21 mouse cellular contexts compared by ENCODE assay signal in the genomic region with DNA sequence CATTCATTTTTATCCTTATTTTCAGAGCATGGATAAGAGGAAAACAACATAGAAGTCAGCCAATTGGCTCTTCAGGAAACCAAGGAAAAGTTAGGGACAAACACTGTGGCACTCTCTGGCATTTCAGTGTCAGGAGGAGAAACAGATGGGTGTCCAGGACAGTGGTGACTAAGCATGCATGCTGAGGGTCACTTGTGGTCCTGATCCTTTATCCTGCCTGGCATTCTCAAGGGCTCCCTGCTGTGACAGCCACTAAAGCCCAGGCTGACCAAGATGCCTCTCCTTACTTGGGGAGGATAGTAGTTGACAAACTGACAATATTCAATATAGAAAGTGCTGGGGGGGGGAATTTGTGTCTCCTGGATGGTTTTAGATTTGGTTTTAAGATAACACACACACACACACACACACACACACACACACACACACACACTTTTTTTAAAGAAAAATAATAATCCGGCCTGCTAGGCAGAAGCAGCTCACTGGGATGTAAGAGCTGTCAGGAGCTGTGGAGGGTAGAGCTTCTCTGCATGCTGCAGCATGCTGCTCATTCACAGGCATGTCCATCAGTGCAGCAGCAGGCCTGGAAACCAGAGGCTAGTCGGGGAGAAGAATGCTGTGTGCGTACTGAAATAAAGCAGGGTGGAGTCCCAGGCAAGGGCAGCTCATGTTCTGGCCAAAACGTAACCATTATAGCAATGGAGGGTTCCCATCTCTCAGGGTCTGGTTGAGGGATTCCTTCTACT.
DNase-seq lines count a peak whose midpoint lies in the region; ATAC-seq lines count a peak whose summit lies in the region.
"Had no signal": no experiment of that assay in that cellular context is flagged by ENCODE, and none has a peak within 500 bp of the region (broad histone marks: within the 10 kb centered on the region; RNA-seq: fewer than 3 reads in every experiment).

No protein-coding gene starts in this region.

- H3K27ac ChIP-seq in midbrain, embryonic 10.5 days (replicated peaks), result peak overlapping the region; percentile 46
- no peak overlapping the region for H3K27ac ChIP-seq in midbrain, embryonic 11.5 days (ENCODE audit: low read depth, low read length)
- H3K27ac ChIP-seq in embryonic facial prominence, embryonic 12.5 days, result 0 out of 2 replicates have a peak overlapping the region, but pooled peaks have one; percentile 36
- H3K27ac ChIP-seq in stomach, embryonic 15.5 days, result 0 out of 2 replicates have a peak overlapping the region, but pooled peaks have one; percentile 10
- H3K27ac ChIP-seq: forebrain, embryonic 15.5 days; limb, embryonic 15.5 days; liver, embryonic 15.5 days; macrophage; midbrain, embryonic 12.5 days had no signal

- 41% methylated on average over 4 of the region's 4 CpGs for WGBS in midbrain, embryonic 10.5 days
- 41% methylated on average over 4 of the region's 4 CpGs for WGBS in midbrain, embryonic 11.5 days
- WGBS in embryonic facial prominence, embryonic 12.5 days, result 51% methylated on average over 4 of the region's 4 CpGs
- WGBS in stomach, embryonic 15.5 days, result 53% methylated on average over 4 of the region's 4 CpGs

- peaks cover 25% of the 10 kb centered on the region for H3K4me1 ChIP-seq in midbrain, embryonic 10.5 days
- H3K4me1 ChIP-seq in midbrain, embryonic 11.5 days (ENCODE audit: control insufficient read depth, insufficient read depth, low read length), result peaks cover 3% of the 10 kb centered on the region; the same call in 1 of the 2 replicates
- peaks cover 9% of the 10 kb centered on the region; the same call in 1 of the 2 replicates for H3K4me1 ChIP-seq in embryonic facial prominence, embryonic 12.5 days
- H3K4me1 ChIP-seq in stomach, embryonic 15.5 days, result 0 out of 2 replicates have a peak, but pooled peaks cover 3% of the 10 kb centered on the region
- H3K4me1 ChIP-seq: limb, embryonic 15.5 days; liver, embryonic 15.5 days had no signal

- ATAC-seq in midbrain, embryonic 11.5 days (ENCODE audit: low FRiP score), result no peak
- ATAC-seq in embryonic facial prominence, embryonic 12.5 days (ENCODE audit: insufficient number of reproducible peaks, insufficient read depth, low FRiP score, low TSS enrichment), result peak; percentile 69; the same call in 1 of the 2 replicates
- no peak for ATAC-seq in stomach, embryonic 15.5 days (ENCODE audit: insufficient read depth, low FRiP score, low read depth)
- no peak for ATAC-seq in monocyte, adult 5-6 weeks (replicated peaks; ENCODE audit: insufficient number of reproducible peaks, low FRiP score, low TSS enrichment, poor library complexity, severe bottlenecking)
- ATAC-seq: forebrain, embryonic 15.5 days had no signal

- no peaks in the 10 kb centered on the region for H3K9me3 ChIP-seq in midbrain, embryonic 10.5 days (replicated peaks)
- H3K9me3 ChIP-seq in midbrain, embryonic 11.5 days (ENCODE audit: control insufficient read depth, low read length), result no peaks in the 10 kb centered on the region
- no peaks in the 10 kb centered on the region for H3K9me3 ChIP-seq in embryonic facial prominence, embryonic 12.5 days
- H3K9me3 ChIP-seq in stomach, embryonic 15.5 days, result no peaks in the 10 kb centered on the region
- H3K9me3 ChIP-seq: forebrain, embryonic 15.5 days; limb, embryonic 15.5 days; liver, embryonic 15.5 days; midbrain, embryonic 12.5 days had no signal

- H3K36me3 ChIP-seq in midbrain, embryonic 10.5 days, result no peaks in the 10 kb centered on the region
- no peaks in the 10 kb centered on the region for H3K36me3 ChIP-seq in midbrain, embryonic 11.5 days (ENCODE audit: control insufficient read depth, insufficient read depth, low read length)
- H3K36me3 ChIP-seq in embryonic facial prominence, embryonic 12.5 days, result no peaks in the 10 kb centered on the region
- H3K36me3 ChIP-seq in stomach, embryonic 15.5 days, result no peaks in the 10 kb centered on the region
- H3K36me3 ChIP-seq: forebrain, embryonic 15.5 days; limb, embryonic 15.5 days; liver, embryonic 15.5 days; midbrain, embryonic 12.5 days had no signal

- H3K4me3 ChIP-seq in midbrain, embryonic 10.5 days, result no peak overlapping the region
- no peak overlapping the region for H3K4me3 ChIP-seq in midbrain, embryonic 11.5 days (ENCODE audit: low read depth, low read length)
- no peak overlapping the region for H3K4me3 ChIP-seq in embryonic facial prominence, embryonic 12.5 days
- no peak overlapping the region for H3K4me3 ChIP-seq in stomach, embryonic 15.5 days (replicated peaks)
- H3K4me3 ChIP-seq: forebrain, embryonic 15.5 days; limb, embryonic 15.5 days; liver, embryonic 15.5 days; midbrain, embryonic 12.5 days had no signal

- no peak overlapping the region for H3K4me2 ChIP-seq in midbrain, embryonic 11.5 days
- no peak overlapping the region for H3K4me2 ChIP-seq in embryonic facial prominence, embryonic 12.5 days (replicated peaks)
- H3K4me2 ChIP-seq in stomach, embryonic 15.5 days, result no peak overlapping the region
- H3K4me2 ChIP-seq: forebrain, embryonic 15.5 days; heart, embryonic 11.5 days; limb, embryonic 15.5 days; liver, embryonic 15.5 days; midbrain, embryonic 12.5 days had no signal

- peak; percentile 40 for DNase-seq in embryo, embryonic 10 days (ENCODE audit: low spot score)
- DNase-seq in embryo, embryonic 9.5 days (ENCODE audit: extremely low spot score), result no peak
- no peak for DNase-seq in midbrain, embryonic 10.5 days (ENCODE audit: low spot score)
- DNase-seq in midbrain, embryonic 11.5 days (ENCODE audit: low spot score, missing footprints), result no peak
- DNase-seq: cerebellum, adult 9-11 months; heart, postnatal 10 days; kidney, adult 8-10 months; kidney, postnatal 14 days; right cerebral cortex, adult 18-20 months; thymus, adult 18-20 months; thymus, postnatal 4 days had no signal

- H3K9ac ChIP-seq in midbrain, embryonic 11.5 days (ENCODE audit: low read length), result no peak overlapping the region
- H3K9ac ChIP-seq in embryonic facial prominence, embryonic 12.5 days, result no peak overlapping the region
- no peak overlapping the region for H3K9ac ChIP-seq in stomach, embryonic 15.5 days
- H3K9ac ChIP-seq: forebrain, embryonic 15.5 days; limb, embryonic 15.5 days; liver, embryonic 15.5 days; midbrain, embryonic 12.5 days had no signal

- no peaks in the 10 kb centered on the region for H3K27me3 ChIP-seq in midbrain, embryonic 10.5 days (ENCODE audit: low read depth, poor library complexity, severe bottlenecking)
- no peaks in the 10 kb centered on the region for H3K27me3 ChIP-seq in midbrain, embryonic 11.5 days (ENCODE audit: control insufficient read depth, insufficient read depth, low read length)
- H3K27me3 ChIP-seq in embryonic facial prominence, embryonic 12.5 days, result no peaks in the 10 kb centered on the region
- H3K27me3 ChIP-seq in stomach, embryonic 15.5 days (replicated peaks), result no peaks in the 10 kb centered on the region
- H3K27me3 ChIP-seq: CH12.LX; forebrain, embryonic 15.5 days; limb, embryonic 15.5 days; liver, embryonic 15.5 days; midbrain, embryonic 12.5 days had no signal
